Mouse (Mus musculus) kidney, adult 11 months (tissue): ENCODE results near the gene Dcaf8.

Experiments
- DNase-seq: peaks from one replicate; pipeline ENCODE4 v3.0.0; 2022

Dcaf8 gene

GRCm38 (mm10) chr1:172198316-172198715 lies 50.4 kb downstream of the Dcaf8 start:
- no peak for DNase-seq

- DNase-seq = no peak
Measured at GRCm38 (mm10) chr1:172198996-172199395, 51.1 kb downstream of the Dcaf8 start.

DNA sequence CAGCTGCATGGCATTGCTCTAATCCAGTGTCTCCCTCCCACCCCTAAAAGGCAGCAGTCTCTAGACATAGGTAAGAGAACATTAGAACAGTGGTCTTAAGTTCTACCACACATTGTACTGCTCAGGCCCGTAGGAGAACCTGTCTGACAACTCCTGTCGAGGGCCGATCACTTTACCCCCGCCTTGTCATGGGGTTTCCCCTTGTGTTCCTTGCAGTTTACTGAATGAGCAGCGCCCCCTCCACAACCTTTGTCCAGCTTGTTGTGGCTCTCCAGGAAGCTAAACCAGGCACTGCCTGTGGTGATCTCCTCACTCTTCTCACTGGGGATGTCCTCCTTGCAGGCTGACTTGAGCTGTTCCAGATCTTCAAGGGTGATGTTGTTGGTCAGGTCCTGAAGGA lies 52.3 kb downstream of the Dcaf8 start:
- no peak for DNase-seq

DNA sequence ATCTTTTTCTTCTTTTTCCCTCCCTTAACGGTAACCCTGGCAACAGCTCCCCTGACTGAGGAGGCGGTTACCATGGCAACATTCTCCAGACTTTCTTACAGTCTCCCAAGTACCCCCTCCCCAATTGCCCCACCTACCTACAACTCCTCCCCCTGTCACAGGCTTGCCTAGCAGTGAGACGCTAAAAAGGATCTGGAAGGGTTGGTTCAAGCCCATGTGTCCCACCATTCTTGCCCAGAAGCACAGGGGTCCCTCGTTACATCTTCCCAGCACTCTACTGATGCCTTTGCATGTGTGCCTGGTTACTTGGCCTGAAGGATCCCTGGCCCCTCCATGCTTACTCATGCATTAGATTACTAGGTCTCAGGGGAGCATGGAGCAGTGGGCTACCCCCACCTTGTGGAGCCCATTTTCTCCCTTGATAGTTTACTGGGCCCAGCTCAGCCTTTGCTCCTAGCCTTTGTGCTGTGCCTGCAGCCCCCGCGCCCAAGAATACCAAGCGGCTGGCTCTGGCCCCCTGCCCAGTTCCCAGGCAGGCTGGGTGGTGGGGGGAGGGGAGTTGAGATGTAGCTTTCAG lies 53.1 kb downstream of the Dcaf8 start:
- DNase-seq = no peak

DNA sequence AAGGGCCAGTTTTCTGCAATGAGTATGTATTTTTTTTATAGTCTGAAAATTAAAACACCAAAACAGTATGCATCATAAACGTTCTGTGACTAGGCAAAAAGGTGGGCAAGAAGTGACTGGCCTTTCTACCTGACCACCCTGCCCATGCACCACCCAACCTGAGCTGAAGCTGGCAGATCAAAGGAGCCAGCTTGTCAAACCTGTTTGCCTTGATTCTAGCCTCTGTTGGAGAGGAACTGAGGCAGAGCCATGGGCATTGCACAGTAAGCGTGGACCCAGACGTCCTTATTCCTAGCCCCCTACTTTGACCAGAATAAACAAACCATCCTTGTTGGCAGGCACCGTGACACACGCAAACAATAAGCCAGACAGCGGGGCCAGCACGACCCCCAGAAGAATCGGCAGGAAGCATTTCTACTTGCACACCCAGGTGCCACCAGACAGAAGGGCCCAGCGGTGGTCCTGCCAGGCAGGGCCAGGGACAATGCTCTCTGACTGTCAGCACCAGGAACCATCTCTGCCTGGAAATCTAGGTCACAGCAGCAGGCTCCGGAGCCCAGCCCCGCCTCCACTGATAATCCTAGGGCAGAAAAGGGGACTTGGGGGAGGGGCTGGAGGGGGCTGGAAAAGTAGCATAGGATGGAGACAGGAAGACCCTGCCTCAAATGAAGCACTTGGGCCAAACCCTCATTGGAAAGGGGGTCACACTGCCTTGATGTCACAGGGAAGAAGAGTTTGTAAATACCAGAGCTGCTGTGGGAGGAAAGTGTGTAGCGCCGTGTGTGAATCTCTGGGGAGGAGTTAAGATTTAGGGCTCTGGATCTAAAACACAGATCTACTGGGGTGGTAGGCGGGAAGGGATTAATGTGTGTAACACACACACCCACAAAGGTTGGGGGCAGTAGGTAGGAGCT lies 54.3 kb downstream of the Dcaf8 start:
- DNase-seq = no peak

DNA sequence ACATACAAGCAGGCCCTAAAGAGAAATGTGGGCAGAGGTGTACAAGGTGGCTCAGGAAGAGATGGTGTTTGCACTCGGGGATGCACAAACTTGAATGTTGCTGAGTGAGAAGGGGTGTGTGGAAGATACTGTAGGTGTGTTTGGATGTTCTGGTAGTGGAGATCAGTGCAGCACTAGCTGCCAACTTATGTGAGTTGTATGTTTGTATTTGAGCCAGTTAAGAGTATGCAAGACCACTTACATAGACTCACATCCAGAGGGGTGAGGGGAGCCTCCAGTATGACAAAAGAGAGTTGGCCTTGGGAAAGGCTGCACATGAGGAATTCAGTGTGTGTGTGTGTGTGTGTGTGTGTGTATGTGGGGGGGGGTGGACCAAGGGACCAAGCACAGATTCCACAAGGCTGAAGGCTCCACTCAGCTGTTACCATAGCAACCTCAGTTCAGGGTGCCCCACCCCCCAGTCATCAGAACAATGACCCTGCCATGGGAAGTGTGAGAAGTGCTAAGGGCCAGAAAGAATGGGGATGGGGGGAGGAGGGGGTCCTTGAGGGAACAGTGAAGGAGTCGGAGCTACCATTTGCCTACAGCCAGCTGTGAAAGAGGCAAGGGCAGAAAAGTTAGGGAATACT lies 55.1 kb downstream of the Dcaf8 start:
- DNase-seq = no peak

GRCm38 (mm10) chr1:172203566-172203965 lies 55.7 kb downstream of the Dcaf8 start:
- no peak for DNase-seq

DNA sequence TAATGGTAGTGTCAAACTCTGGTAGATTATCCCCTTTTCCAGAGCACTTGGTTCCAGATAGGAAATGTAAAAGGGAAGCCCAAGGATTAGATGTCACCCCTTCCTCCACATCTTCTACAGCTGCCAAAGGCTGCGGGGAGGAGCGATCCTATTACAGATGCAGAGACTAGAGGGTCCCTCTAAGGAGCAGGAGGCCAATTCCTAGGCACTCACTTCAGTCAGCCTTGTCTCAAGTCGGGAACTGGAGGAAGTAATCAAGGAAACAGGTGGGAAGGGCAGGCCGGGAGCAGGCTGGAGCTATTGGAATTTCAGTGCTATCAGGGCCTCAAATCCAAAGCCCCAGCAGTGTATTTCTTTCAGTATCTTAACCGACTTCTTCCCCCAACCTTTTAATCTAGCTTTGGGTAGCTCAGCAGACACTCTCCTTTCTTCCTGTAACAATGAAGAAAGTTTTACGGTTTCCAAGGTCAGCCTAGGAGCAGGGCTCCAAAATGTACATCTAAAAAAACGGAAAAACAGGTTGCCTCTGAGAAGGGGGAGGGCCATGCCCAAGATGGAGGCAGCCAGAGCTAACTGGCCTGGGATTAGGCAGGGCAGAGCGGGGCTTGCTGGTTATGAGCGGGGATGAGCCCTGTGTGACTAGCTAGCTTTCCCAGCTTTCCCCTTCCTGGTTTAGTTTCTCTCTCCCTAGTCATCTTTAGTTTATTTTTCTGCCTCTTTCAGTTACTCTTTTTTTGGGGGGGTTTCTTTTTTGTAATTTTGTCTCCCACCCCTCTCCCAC lies 56.3 kb downstream of the Dcaf8 start:
- DNase-seq = no peak

GRCm38 (mm10) chr1:172204814-172205740 lies 57.2 kb downstream of the Dcaf8 start:
- no peak for DNase-seq

- no peak for DNase-seq
Measured at GRCm38 (mm10) chr1:172205741-172206087, 57.8 kb downstream of the Dcaf8 start.

DNA sequence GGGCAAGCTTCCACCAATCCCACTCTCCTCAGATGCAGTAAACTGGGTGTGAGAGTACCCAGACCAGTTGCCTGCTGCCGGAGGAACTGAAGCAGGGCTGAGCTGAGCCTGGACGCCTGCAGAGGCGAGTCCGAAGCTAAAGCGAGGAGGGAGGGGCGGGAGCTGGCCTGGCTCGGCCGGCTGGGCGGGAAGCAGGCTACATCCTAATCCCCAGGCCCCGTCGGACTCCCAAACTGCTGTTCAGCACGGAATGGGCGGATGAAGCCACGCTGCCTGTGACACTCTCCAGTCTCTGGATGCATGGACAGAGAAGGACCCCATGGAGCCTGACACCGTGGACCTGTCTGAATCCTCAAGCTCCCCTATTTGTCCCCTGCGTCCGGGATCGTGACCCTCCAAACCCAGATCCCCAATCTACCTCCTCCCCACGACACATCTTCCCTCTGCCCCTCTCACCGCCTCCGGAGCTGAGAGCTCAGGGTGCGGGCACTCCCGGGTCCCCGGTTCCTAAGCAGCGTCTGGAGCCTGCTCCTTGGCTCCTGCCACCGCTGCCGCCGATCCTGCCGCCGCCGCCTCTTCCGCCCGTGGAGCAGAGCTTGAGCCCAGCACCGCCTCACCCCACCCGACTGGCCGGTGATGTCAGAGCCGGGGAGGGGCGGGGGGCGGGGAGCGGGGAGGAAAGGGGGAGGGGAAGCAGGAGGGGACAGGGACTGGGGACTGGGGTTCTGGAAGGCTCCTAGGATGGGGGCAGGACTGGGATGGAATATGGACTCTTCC lies 58.4 kb downstream of the Dcaf8 start, which contains the start of gene Pea15a:
Gene Pea15a, minus strand, starts transcription at position 664 of the 777 bp plus-strand sequence.
- DNase-seq = peak; percentile 79

DNA sequence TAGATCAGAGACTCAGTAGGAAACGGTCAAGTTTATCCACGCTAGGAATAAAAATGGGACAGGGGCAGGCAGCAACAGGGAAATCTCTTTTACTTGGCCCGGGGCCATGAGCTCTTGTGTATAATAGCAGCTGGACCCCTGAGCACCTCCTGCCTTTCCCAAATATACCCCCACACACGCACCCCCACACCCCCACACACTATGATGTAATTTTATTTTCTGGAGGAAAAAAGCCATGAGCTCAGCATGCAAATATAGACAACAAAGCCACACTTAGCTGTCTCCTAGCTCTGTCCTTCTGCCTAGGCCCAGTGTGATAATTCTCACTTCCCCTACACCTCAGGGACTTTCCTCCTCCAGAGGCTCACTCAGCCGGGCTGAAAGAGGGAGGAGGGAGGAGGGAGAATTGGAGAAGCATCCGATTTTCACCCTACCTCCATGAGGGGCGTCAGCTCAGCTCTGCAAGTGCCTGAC lies 59.3 kb downstream of the Dcaf8 start:
- no peak for DNase-seq

- DNase-seq = no peak
Measured at GRCm38 (mm10) chr1:172212776-172213175, 64.9 kb downstream of the Dcaf8 start.

- DNase-seq = no peak
Measured at GRCm38 (mm10) chr1:172213771-172214170, 65.9 kb downstream of the Dcaf8 start.

- DNase-seq = no peak
Measured at GRCm38 (mm10) chr1:172214748-172215147, 66.9 kb downstream of the Dcaf8 start.

GRCm38 (mm10) chr1:172217148-172217547 lies 69.3 kb downstream of the Dcaf8 start:
- peak; percentile 89 for DNase-seq

DNA sequence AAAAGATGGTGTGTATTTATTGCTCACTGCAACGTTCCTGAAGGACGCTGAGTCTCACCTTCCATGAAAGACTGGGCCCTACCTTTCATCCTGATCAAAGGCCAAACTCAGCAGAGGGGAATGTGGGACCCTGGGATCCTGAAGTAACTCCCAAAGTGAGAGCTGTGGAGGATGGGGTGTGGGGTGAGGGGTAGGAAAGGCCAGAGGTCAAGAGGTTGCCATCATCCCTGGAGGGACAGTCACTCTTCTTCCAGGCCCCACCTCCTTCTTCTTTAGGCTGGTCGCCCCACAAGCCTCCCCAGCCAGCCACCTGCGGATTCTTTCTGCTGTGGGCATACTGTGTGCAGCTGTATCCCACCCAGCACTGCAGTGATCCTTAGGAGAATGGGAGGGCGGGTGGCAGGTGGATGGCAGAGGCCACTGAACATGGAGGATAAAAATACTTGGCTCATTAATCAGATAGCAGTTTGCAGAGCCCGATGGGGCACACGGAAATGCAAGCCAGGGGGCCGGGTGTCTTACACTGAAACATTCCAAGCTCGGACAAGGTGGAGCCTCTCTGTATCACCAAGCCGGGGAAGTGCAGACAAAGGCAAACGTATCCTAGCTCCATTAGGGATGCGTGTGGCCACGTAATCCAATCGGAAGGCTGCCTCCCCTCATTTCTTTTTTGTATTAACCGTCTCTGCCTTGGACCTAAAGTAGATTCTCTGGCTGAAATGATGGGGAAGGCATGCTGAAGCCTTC lies 70.5 kb downstream of the Dcaf8 start:
- DNase-seq = no peak

- no peak for DNase-seq
Measured at GRCm38 (mm10) chr1:172219451-172220406, 71.8 kb downstream of the Dcaf8 start, which contains the start of gene Casq1. Gene Casq1 (minus strand): TSS chr1:172219868.

DNA sequence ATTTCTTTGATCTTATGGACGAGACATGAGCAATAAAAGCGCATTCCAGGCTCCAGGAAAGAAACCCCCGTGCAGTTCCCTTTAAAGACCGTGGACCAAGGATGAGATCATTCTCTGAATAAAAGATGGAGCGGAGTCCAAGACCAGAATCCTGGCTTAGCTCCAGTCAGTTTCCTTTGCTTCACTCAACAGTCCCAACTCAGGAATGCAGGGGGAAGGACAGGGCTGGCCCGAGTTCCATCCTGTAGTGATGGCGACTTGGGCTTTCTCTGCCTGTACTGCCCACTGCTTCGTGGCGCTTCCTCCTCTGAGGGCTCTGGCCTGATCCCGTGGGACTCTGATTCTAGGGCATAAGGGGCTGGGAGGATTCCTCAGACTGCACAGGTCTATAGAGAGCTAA lies 72.5 kb downstream of the Dcaf8 start:
- peak; percentile 76 for DNase-seq
